Mouse (Mus musculus) intestine, embryonic 14.5 days (tissue): Measurements from ENCODE around the gene Dync1h1. TPM values are rescaled to one million over a fixed set of nuclear protein-coding genes. Genes with fewer than 3 reads are reported as not detected.
A peak's percentile ranks its signal among the peaks of the same experiment; 100 is the strongest.

Source experiments
- ATAC-seq: fragments of 200-750 bp; cut with Nextera tagmentation; replicated peaks from 2 replicates; pipeline ENCODE4 v1.8.0; 2017; ENCODE audit warnings: low read depth, moderate number of reproducible peaks, moderate TSS enrichment, moderate library complexity; ENCODE audit not compliant: low FRiP score, low TSS enrichment
- DNase-seq: peaks from one replicate; pipeline ENCODE4 v3.0.0-alpha.2; 2018; ENCODE audit warnings: low spot score
- H3K27ac ChIP-seq: fragments of 300-500 bp; sonication (generic); 2 replicates; pipeline ENCODE4 v1.5.1; 2014; ENCODE audit warnings: low read depth, mild to moderate bottlenecking, control low read depth
- H3K27me3 ChIP-seq: fragments of 300-500 bp; sonication (generic); replicated peaks from 2 replicates; pipeline ENCODE4 v1.6.1; 2014; ENCODE audit warnings: low read length, control low read depth; ENCODE audit not compliant: control insufficient read depth, insufficient read depth
- H3K36me3 ChIP-seq: fragments of 300-500 bp; sonication (generic); 2 replicates; pipeline ENCODE4 v1.6.1; 2014; ENCODE audit warnings: low read length, control low read depth; ENCODE audit not compliant: control insufficient read depth, insufficient read depth
- H3K4me1 ChIP-seq: fragments of 300-500 bp; sonication (generic); replicated peaks from 2 replicates; pipeline ENCODE4 v1.6.1; 2014; ENCODE audit warnings: low read length, control low read depth, mixed read lengths; ENCODE audit not compliant: control insufficient read depth, insufficient read depth
- H3K4me2 ChIP-seq: fragments of 300-500 bp; sonication (generic); 2 replicates; pipeline ENCODE4 v1.6.1; 2014; ENCODE audit warnings: low read length
- H3K4me3 ChIP-seq: fragments of 300-500 bp; sonication (generic); 2 replicates; pipeline ENCODE4 v1.5.1; 2014; ENCODE audit warnings: low read depth, low read length, control low read depth, mixed read lengths
- H3K9ac ChIP-seq: fragments of 300-500 bp; sonication (generic); 2 replicates; pipeline ENCODE4 v1.6.1; 2014; ENCODE audit warnings: mild to moderate bottlenecking, low read length
- H3K9me3 ChIP-seq: fragments of 300-500 bp; sonication (generic); 2 replicates; pipeline ENCODE4 v1.6.1; 2016; ENCODE audit warnings: low read length, control low read depth; ENCODE audit not compliant: control insufficient read depth
- WGBS: fragments of 180-500 bp; shearing (Covaris S2); extraction: QIAGEN DNeasy Blood & Tissue Kit; methylation state at CpG from one replicate; pipeline ENCODE4 v1.1.7; 2014; 5-methylcytosine and 5-hydroxymethylcytosine counted together
- polyA plus RNA-seq: library from polyadenylated mRNA; unstranded; fragments of >200 nt; fragmentation: Nextera tagmentation; extraction: Ambion mirVana; gene quantifications from 2 replicates; pipeline ENCODE4 v1.2.1, GENCODE M21; 2014

Dync1h1 gene
- polyA plus RNA-seq, 1 experiment from 2014 or later, result 67.3 TPM

DNA sequence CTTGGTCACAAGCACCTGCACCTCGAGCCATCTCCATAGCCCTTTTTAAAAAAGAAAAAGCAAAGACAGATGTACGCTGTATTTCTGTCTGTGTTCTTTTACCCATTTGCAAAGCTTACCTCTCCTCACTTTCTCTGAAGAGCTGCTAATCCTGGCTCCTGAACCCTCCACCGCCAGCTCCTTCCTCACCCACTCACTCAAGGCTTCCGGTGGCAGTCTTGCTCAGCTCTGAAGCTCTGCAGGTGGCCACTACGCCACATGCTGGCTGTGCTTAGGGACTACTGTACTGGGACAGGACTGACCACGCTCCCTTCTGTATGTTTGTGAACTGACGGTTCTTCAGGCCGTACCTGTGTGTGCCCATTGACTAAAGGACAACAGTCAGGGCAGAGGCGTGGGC lies 34.9 kb upstream of the Dync1h1 start:
- Histone ChIP-seq H3K4me1 (no peaks in the 10 kb centered on the region), H3K9ac (no peak overlapping the region), H3K27me3 (no peaks in the 10 kb centered on the region), H3K4me3 (no peak overlapping the region), H3K9me3 (no peaks in the 10 kb centered on the region), H3K27ac (no peak overlapping the region), H3K4me2 (no peak overlapping the region), H3K36me3 (peaks cover 84% of the 10 kb centered on the region)
- ATAC-seq (no peak), DNase-seq (no peak)
- 91% methylated on average over 9 of the region's 9 CpGs for WGBS

DNA sequence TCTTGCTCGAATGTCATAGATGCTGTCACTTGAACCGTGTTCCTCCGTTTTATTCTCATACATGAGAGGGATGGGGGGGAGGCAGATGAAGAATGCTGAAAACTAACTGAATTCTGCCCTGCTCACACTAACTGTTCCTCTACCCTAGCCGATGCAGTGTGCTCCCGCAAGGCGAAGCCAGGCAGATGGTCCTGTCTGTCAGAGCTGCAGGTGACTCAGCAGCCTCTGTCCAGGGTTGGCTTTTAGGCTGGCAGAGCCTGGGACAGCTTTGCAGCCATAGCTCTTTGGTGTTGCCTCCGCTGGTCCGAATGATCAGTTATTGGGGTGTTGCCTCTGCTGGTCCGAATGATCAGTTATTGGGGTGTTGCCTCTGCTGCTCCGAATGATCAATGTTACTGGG lies 30.2 kb upstream of the Dync1h1 start:
- H3K27ac ChIP-seq, result no peak overlapping the region
- ATAC-seq, result no peak
- peaks cover 93% of the 10 kb centered on the region for H3K36me3 ChIP-seq
- H3K27me3 ChIP-seq, result no peaks in the 10 kb centered on the region
- H3K4me2 ChIP-seq, result no peak overlapping the region
- no peaks in the 10 kb centered on the region for H3K4me1 ChIP-seq
- no peaks in the 10 kb centered on the region for H3K9me3 ChIP-seq
- H3K9ac ChIP-seq, result no peak overlapping the region
- no peak for DNase-seq
- H3K4me3 ChIP-seq, result no peak overlapping the region
- 95% methylated on average over 10 of the region's 10 CpGs for WGBS

DNA sequence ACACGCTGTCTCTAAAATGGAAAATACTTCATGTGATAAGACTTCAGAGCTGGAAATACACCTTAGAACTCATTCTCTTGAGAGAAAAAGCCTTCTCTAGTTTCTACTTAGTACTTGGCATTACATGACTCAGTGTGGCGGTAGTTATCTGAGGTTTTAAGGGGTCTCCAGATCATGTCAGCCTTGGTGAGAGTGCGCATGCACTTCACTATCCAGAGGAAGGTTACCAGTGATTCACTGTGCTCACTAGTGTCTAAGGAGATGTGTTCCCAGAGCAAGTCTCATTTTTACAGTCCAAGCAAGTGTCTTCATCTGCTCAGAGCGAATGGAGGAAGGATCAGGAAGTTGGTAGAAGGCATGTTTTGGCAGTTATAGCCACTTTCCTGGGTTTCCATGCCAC lies 28.9 kb upstream of the Dync1h1 start:
- DNase-seq, result no peak
- H3K4me2 ChIP-seq, result no peak overlapping the region
- ATAC-seq, result no peak
- peaks cover 82% of the 10 kb centered on the region for H3K36me3 ChIP-seq
- no peak overlapping the region for H3K9ac ChIP-seq
- H3K27ac ChIP-seq, result no peak overlapping the region
- H3K4me1 ChIP-seq, result no peaks in the 10 kb centered on the region
- no peaks in the 10 kb centered on the region for H3K9me3 ChIP-seq
- no peak overlapping the region for H3K4me3 ChIP-seq
- H3K27me3 ChIP-seq, result no peaks in the 10 kb centered on the region
- WGBS, result 98% methylated on average over 4 of the region's 4 CpGs

DNA sequence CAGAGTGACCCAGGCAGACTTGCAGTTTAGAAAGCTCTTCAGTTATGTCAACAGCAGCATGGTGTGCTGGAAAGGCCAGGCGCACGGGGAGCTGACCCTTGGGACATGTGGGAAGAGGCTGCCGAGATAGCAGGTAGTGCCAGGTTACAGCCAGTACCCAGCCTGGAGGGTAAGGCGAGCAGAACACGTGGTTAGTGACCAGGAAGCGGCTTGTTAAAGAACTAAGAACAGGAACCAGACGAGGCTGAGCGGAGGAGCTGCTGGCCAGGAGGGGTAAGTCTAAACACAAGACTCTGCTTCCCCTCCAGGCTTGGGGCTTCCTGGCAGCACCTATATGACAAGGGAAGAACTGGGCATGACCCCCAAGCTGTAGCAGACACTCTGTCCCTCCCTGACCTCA lies 27.6 kb upstream of the Dync1h1 start:
- H3K4me1 ChIP-seq, result no peaks in the 10 kb centered on the region
- peaks cover 74% of the 10 kb centered on the region for H3K36me3 ChIP-seq
- no peaks in the 10 kb centered on the region for H3K27me3 ChIP-seq
- H3K27ac ChIP-seq, result no peak overlapping the region
- no peak overlapping the region for H3K4me3 ChIP-seq
- ATAC-seq (no peak), DNase-seq (no peak)
- 88% methylated on average over 8 of the region's 8 CpGs for WGBS
- no peaks in the 10 kb centered on the region for H3K9me3 ChIP-seq
- H3K9ac ChIP-seq, result no peak overlapping the region
- no peak overlapping the region for H3K4me2 ChIP-seq

GRCm38 (mm10) chr12:110575926-110576325 lies 25.3 kb upstream of the Dync1h1 start:
- no peak for ATAC-seq
- Histone ChIP-seq H3K9ac (no peak overlapping the region), H3K36me3 (peaks cover 68% of the 10 kb centered on the region), H3K4me2 (no peak overlapping the region), H3K4me1 (no peaks in the 10 kb centered on the region), H3K27me3 (no peaks in the 10 kb centered on the region), H3K4me3 (no peak overlapping the region), H3K9me3 (no peaks in the 10 kb centered on the region), H3K27ac (no peak overlapping the region)
- DNase-seq, result no peak
- WGBS, result 61% methylated on average over 4 of the region's 4 CpGs

- no peaks in the 10 kb centered on the region for H3K4me1 ChIP-seq
- H3K9ac ChIP-seq, result no peak overlapping the region
- ATAC-seq (no peak), DNase-seq (no peak)
- H3K4me2 ChIP-seq, result no peak overlapping the region
- H3K27me3 ChIP-seq, result no peaks in the 10 kb centered on the region
- peaks cover 49% of the 10 kb centered on the region for H3K36me3 ChIP-seq
- WGBS, result 89% methylated on average over 9 of the region's 9 CpGs
- no peak overlapping the region for H3K27ac ChIP-seq
- no peak overlapping the region for H3K4me3 ChIP-seq
- no peaks in the 10 kb centered on the region for H3K9me3 ChIP-seq
Measured at GRCm38 (mm10) chr12:110578333-110578732, 22.9 kb upstream of the Dync1h1 start.

DNA sequence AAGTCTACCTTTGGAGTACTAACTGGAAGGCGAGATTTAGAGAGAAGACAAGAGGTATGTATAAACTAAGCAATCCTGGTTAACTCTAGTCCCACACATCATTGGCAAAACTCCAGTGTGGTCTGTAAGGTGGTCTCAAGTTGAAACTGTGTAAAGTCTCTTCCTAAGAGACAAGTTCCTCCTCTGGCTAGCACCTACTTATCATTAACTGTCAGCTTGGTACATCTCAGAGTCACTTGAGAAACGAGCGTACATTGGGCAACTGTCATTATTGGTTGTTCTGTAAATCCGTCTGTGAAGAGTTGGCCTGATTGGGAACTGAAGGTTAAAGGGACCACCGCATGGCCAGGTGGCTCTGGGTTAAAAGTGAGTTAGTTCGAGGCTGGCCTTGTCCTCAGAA lies 12.6 kb upstream of the Dync1h1 start:
- Histone ChIP-seq H3K9ac (no peak overlapping the region), H3K27me3 (no peaks in the 10 kb centered on the region), H3K4me3 (no peak overlapping the region), H3K4me1 (peaks cover 15% of the 10 kb centered on the region), H3K27ac (no peak overlapping the region), H3K4me2 (no peak overlapping the region), H3K9me3 (no peaks in the 10 kb centered on the region), H3K36me3 (no peaks in the 10 kb centered on the region)
- no peak for ATAC-seq
- WGBS, result 75% methylated on average over 6 of the region's 6 CpGs
- DNase-seq, result no peak

GRCm38 (mm10) chr12:110590804-110591259 lies 10.4 kb upstream of the Dync1h1 start:
- Histone ChIP-seq H3K9me3 (no peaks in the 10 kb centered on the region), H3K36me3 (no peaks in the 10 kb centered on the region), H3K4me3 (peak overlapping the region; percentile 78), H3K4me1 (peaks cover 15% of the 10 kb centered on the region), H3K9ac (peak overlapping the region; percentile 88), H3K27me3 (no peaks in the 10 kb centered on the region), H3K27ac (peak overlapping the region; percentile 91), H3K4me2 (peak overlapping the region; percentile 99)
- ATAC-seq (no peak), DNase-seq (no peak)
- under 1% methylated on average over 15 of the region's 15 CpGs for WGBS

- peak; percentile 99 for DNase-seq
- peak overlapping the region; percentile 78 for H3K4me3 ChIP-seq
- under 1% methylated on average over 56 of the region's 56 CpGs for WGBS
Measured at GRCm38 (mm10) chr12:110591260-110591883, 9.9 kb upstream of the Dync1h1 start.

More at GRCm38 (mm10) chr12:110591260-110591883, 9.9 kb upstream of the Dync1h1 start:
- H3K27ac ChIP-seq, result peak overlapping the region; percentile 91
- no peaks in the 10 kb centered on the region for H3K36me3 ChIP-seq
- H3K4me2 ChIP-seq, result peak overlapping the region; percentile 99
- peaks cover 15% of the 10 kb centered on the region for H3K4me1 ChIP-seq
- H3K9me3 ChIP-seq, result no peaks in the 10 kb centered on the region
- peak overlapping the region; percentile 88 for H3K9ac ChIP-seq
- ATAC-seq, result peak; percentile 96
- no peaks in the 10 kb centered on the region for H3K27me3 ChIP-seq
